Mouse (Mus musculus) kidney, embryonic 14.5 days (tissue): ENCODE measurements around the gene Fcer2a. TPM values are rescaled to one million over a fixed set of nuclear protein-coding genes. Genes with fewer than 3 reads are reported as not detected.

Source experiments
- ATAC-seq: fragments of 200-750 bp; cut with Nextera tagmentation; 2 replicates; pipeline ENCODE4 v1.8.0; 2017; ENCODE audit warnings: moderate number of reproducible peaks, mild to moderate bottlenecking, moderate TSS enrichment, moderate library complexity; ENCODE audit not compliant: low FRiP score, low TSS enrichment
- H3K27ac ChIP-seq: fragments of 300-500 bp; sonication (generic); 2 replicates; pipeline ENCODE4 v1.5.1; 2014; ENCODE audit warnings: low read depth, mild to moderate bottlenecking, low read length, moderate library complexity, mixed read lengths
- H3K27me3 ChIP-seq: fragments of 300-500 bp; sonication (generic); 2 replicates; pipeline ENCODE4 v1.6.1; 2014; ENCODE audit warnings: mild to moderate bottlenecking, low read length; ENCODE audit not compliant: control insufficient read depth, insufficient read depth
- H3K36me3 ChIP-seq: fragments of 300-500 bp; sonication (generic); 2 replicates; pipeline ENCODE4 v1.6.1; 2014; ENCODE audit warnings: low read length, mixed read lengths; ENCODE audit not compliant: control insufficient read depth, insufficient read depth
- H3K4me1 ChIP-seq: fragments of 300-500 bp; sonication (generic); 2 replicates; pipeline ENCODE4 v1.6.1; 2014; ENCODE audit warnings: low read length, mixed read lengths; ENCODE audit not compliant: control insufficient read depth, insufficient read depth
- H3K4me2 ChIP-seq: fragments of 300-500 bp; sonication (generic); replicated peaks from 2 replicates; pipeline ENCODE4 v1.6.1; 2014; ENCODE audit warnings: low read depth, mild to moderate bottlenecking, low read length
- H3K4me3 ChIP-seq: fragments of 300-500 bp; sonication (generic); 2 replicates; pipeline ENCODE4 v1.5.1; 2014; ENCODE audit warnings: mild to moderate bottlenecking, low read length
- H3K9ac ChIP-seq: fragments of 300-500 bp; sonication (generic); 2 replicates; pipeline ENCODE4 v1.6.1; 2014; ENCODE audit warnings: low read depth, mild to moderate bottlenecking, low read length, moderate library complexity
- H3K9me3 ChIP-seq: fragments of 300-500 bp; sonication (generic); 2 replicates; pipeline ENCODE4 v1.6.1; 2016; ENCODE audit warnings: low read length; ENCODE audit not compliant: control insufficient read depth
- WGBS: fragments of 180-500 bp; shearing (Covaris S2); extraction: QIAGEN DNeasy Blood & Tissue Kit; methylation state at CpG from one replicate; pipeline ENCODE4 v1.1.7; 2014; 5-methylcytosine and 5-hydroxymethylcytosine counted together
- polyA plus RNA-seq: library from polyadenylated mRNA; unstranded; fragments of >200 nt; fragmentation: Nextera tagmentation; extraction: Ambion mirVana; gene quantifications from 2 replicates; pipeline ENCODE4 v1.2.1, GENCODE M21; 2014

Gene Fcer2a
- polyA plus RNA-seq, 1 experiment from 2014 or later, result 0.30 TPM

GRCm38 (mm10) chr8:3670388-3670787 lies 23.6 kb downstream of the Fcer2a start:
- Histone ChIP-seq H3K4me1 (no peaks in the 10 kb centered on the region), H3K27ac (no peak overlapping the region), H3K9ac (no peak overlapping the region), H3K36me3 (no peaks in the 10 kb centered on the region), H3K4me3 (no peak overlapping the region), H3K27me3 (no peaks in the 10 kb centered on the region), H3K4me2 (no peak overlapping the region), H3K9me3 (no peaks in the 10 kb centered on the region)
- WGBS, result 72% methylated on average over 2 of the region's 2 CpGs
- ATAC-seq, result no peak

DNA sequence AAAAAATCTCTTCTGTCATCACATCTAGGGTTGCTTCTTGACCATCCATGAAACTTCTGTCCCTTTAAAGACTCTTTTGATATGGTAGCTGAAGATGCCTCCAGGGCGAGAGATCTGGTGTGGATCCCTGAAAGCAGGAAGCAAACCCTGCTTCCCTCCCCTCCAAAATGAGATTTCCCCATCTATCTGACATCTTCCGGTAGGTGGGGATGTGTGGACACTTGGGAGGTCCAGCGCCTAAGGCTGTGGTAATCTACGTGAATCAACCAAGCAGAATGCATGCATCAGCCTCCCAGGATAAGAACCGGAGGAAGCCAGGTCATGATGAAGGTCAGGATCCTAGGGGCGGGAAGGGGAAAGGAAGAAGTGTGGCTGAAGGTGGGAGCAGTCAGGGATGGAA lies 28.5 kb downstream of the Fcer2a start, which contains the start of gene Mcemp1:
Mcemp1 (plus strand) TSS at position 248 of the 400 bp plus-strand sequence.
- WGBS, result 58% methylated on average over 6 of the region's 6 CpGs
- ATAC-seq, result no peak
- no peaks in the 10 kb centered on the region for H3K9me3 ChIP-seq

DNA sequence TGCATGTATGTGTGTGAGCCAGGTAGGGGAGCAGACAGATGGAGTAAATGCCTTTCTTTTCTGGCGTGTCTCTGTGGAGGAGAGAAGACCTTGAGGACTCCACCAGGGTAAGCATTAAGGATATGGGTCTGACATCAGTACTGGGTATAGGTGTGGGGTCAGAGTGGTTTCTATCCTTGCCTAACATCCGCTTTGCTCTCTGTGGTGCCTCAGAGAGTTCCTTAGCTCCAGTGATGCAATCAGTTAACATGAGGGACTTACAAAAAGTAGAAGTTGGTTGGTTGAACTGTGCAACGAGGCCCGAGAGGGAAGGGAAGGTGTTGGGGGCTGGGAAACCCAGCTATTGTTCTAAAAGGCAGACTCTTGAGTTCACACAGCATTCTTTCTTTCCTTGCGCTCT lies 29.6 kb downstream of the Fcer2a start:
- no peak overlapping the region for H3K4me3 ChIP-seq
- no peaks in the 10 kb centered on the region for H3K9me3 ChIP-seq
- H3K4me2 ChIP-seq, result no peak overlapping the region
- no peaks in the 10 kb centered on the region for H3K4me1 ChIP-seq
- ATAC-seq, result no peak
- no peak overlapping the region for H3K9ac ChIP-seq
- 69% methylated on average over 5 of the region's 5 CpGs for WGBS
- H3K27ac ChIP-seq, result no peak overlapping the region
- no peaks in the 10 kb centered on the region for H3K27me3 ChIP-seq
- H3K36me3 ChIP-seq, result no peaks in the 10 kb centered on the region

More for the DNA sequence above, 28.5 kb downstream of the Fcer2a start, which contains the start of gene Mcemp1:
- H3K36me3 ChIP-seq, result no peaks in the 10 kb centered on the region
- H3K4me3 ChIP-seq, result no peak within 1 kb of the TSS
- H3K27ac ChIP-seq, result no peak within 1 kb of the TSS
- no peaks in the 10 kb centered on the region for H3K27me3 ChIP-seq
- no peak within 1 kb of the TSS for H3K4me2 ChIP-seq
- H3K4me1 ChIP-seq, result no peaks in the 10 kb centered on the region
- H3K9ac ChIP-seq, result no peak within 1 kb of the TSS

GRCm38 (mm10) chr8:3660889-3661288 lies 33.1 kb downstream of the Fcer2a start:
- Histone ChIP-seq H3K27ac (no peak overlapping the region), H3K9me3 (no peaks in the 10 kb centered on the region), H3K9ac (no peak overlapping the region), H3K4me2 (no peak overlapping the region), H3K4me1 (peaks cover 6% of the 10 kb centered on the region; the same call in 1 of the 2 replicates), H3K27me3 (no peaks in the 10 kb centered on the region), H3K36me3 (no peaks in the 10 kb centered on the region), H3K4me3 (no peak overlapping the region)
- 83% methylated on average over 8 of the region's 8 CpGs for WGBS
- ATAC-seq, result no peak

GRCm38 (mm10) chr8:3656725-3657381 lies 37.1 kb downstream of the Fcer2a start:
- 0 out of 2 replicates have a peak overlapping the region, but pooled peaks have one; percentile 0 for H3K4me2 ChIP-seq
- ATAC-seq, result peak; percentile 82
- WGBS, result 13% methylated on average over 7 of the region's 7 CpGs

GRCm38 (mm10) chr8:3655526-3655925 lies 38.4 kb downstream of the Fcer2a start, which contains the start of gene Retn:
Retn (plus strand) TSS chr8:3655770.
- no peaks in the 10 kb centered on the region for H3K27me3 ChIP-seq
- H3K9me3 ChIP-seq, result no peaks in the 10 kb centered on the region
- H3K36me3 ChIP-seq, result no peaks in the 10 kb centered on the region
- H3K27ac ChIP-seq, result no peak within 1 kb of the TSS
- ATAC-seq, result no peak
- 78% methylated on average over 3 of the region's 3 CpGs for WGBS
- no peak within 1 kb of the TSS for H3K4me3 ChIP-seq
- peaks cover 6% of the 10 kb centered on the region; the same call in 1 of the 2 replicates for H3K4me1 ChIP-seq
- no peak within 1 kb of the TSS for H3K9ac ChIP-seq
- H3K4me2 ChIP-seq, result no peak within 1 kb of the TSS

More at GRCm38 (mm10) chr8:3656725-3657381, 37.1 kb downstream of the Fcer2a start:
- Histone ChIP-seq H3K36me3 (no peaks in the 10 kb centered on the region), H3K9ac (no peak overlapping the region), H3K9me3 (no peaks in the 10 kb centered on the region), H3K27ac (no peak overlapping the region), H3K4me3 (no peak overlapping the region), H3K4me1 (peaks cover 6% of the 10 kb centered on the region; the same call in 1 of the 2 replicates), H3K27me3 (no peaks in the 10 kb centered on the region)

GRCm38 (mm10) chr8:3654726-3655508 lies 39.1 kb downstream of the Fcer2a start:
- H3K36me3 ChIP-seq, result no peaks in the 10 kb centered on the region
- H3K27ac ChIP-seq, result no peak overlapping the region
- no peak overlapping the region for H3K4me3 ChIP-seq
- WGBS, result 72% methylated on average over 11 of the region's 11 CpGs
- ATAC-seq, result no peak
- H3K4me2 ChIP-seq, result no peak overlapping the region
- no peaks in the 10 kb centered on the region for H3K27me3 ChIP-seq
- no peaks in the 10 kb centered on the region for H3K9me3 ChIP-seq
- no peak overlapping the region for H3K9ac ChIP-seq
- H3K4me1 ChIP-seq, result peaks cover 6% of the 10 kb centered on the region; the same call in 1 of the 2 replicates

- Histone ChIP-seq H3K4me2 (no peak overlapping the region), H3K9ac (no peak overlapping the region), H3K4me3 (no peak overlapping the region), H3K27ac (no peak overlapping the region), H3K9me3 (no peaks in the 10 kb centered on the region), H3K36me3 (no peaks in the 10 kb centered on the region), H3K27me3 (no peaks in the 10 kb centered on the region), H3K4me1 (peaks cover 6% of the 10 kb centered on the region; the same call in 1 of the 2 replicates)
- ATAC-seq, result no peak
- 70% methylated on average over 3 of the region's 3 CpGs for WGBS
Observed at GRCm38 (mm10) chr8:3652845-3653244, 41.1 kb downstream of the Fcer2a start.

GRCm38 (mm10) chr8:3648990-3649389 lies 45.0 kb downstream of the Fcer2a start:
- Histone ChIP-seq H3K4me2 (no peak overlapping the region), H3K36me3 (no peaks in the 10 kb centered on the region), H3K9ac (no peak overlapping the region), H3K27ac (no peak overlapping the region), H3K27me3 (no peaks in the 10 kb centered on the region), H3K4me1 (0 out of 2 replicates have a peak, but pooled peaks cover 6% of the 10 kb centered on the region), H3K9me3 (no peaks in the 10 kb centered on the region), H3K4me3 (no peak overlapping the region)
- WGBS, result 45% methylated on average over 1 of the region's 1 CpGs
- ATAC-seq, result peak; percentile 72
